Mouse (Mus musculus): ENCODE measurements around the gene Rhou. TPM values are rescaled to one million over a fixed set of nuclear protein-coding genes. Genes with fewer than 3 reads are reported as not detected.

Rhou gene
- polyA plus RNA-seq, 1 experiment from 2014 or later = 9.8 TPM

DNA sequence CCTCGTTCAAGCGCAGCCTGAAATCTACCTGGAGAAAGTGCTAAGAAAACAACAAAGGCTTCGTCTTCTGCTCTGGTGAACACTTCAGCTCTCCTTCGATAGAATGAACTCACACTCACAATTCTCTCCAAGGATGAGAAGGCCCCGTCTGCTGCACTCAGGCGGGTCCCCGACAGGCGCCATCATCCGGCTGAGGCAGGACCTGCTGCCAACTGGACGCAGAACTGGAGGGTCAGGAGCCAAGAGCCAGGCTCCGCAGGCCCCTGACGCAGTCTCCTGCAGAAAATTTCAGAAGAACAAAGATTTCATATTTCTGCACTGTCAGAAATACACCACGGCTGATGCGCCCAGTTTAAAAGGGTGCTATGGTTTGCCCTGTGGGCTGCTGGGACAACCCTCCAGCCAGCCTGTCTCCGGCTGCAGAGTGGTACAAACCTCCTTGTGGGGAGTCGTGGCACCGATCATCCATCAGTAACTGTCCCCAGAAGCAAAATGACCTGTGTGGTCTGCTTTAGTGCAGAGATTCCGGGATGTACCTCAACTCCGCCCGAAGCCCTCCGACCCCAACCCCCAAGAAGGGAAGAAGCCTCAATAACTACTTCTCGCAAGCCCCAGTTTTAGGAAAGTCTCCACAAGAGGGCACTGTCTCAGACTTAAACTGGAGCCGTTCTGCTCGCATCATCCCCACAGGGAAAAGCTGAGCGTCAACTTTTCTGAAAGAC is 10.2 kb upstream of the Rhou start:
- 0 out of 2 replicates have a peak, but pooled peaks cover 3% of the 10 kb centered on the region for H3K27me3 ChIP-seq (ENCODE audit: control insufficient read depth, insufficient read depth, low read length)
- H3K27ac ChIP-seq (ENCODE audit: low read depth, low read length) = no peak overlapping the region
- H3K36me3 ChIP-seq (ENCODE audit: control insufficient read depth, insufficient read depth, low read length) = no peaks in the 10 kb centered on the region
- H3K4me3 ChIP-seq (ENCODE audit: low read length) = peak overlapping the region; percentile 9; the same call in 1 of the 2 replicates
- peak; percentile 57; the same call in 1 of the 2 replicates for ATAC-seq (ENCODE audit: low FRiP score, low TSS enrichment)
- H3K4me1 ChIP-seq (ENCODE audit: control insufficient read depth, insufficient read depth, low read length) = 0 out of 2 replicates have a peak, but pooled peaks cover 1% of the 10 kb centered on the region
- H3K4me2 ChIP-seq (replicated peaks; ENCODE audit: low read depth, low read length) = peak overlapping the region; percentile 40
- no peak overlapping the region for H3K9ac ChIP-seq (ENCODE audit: low read depth, low read length)
- WGBS = 18% methylated on average over 25 of the region's 25 CpGs
- H3K9me3 ChIP-seq (ENCODE audit: control insufficient read depth, low read length) = no peaks in the 10 kb centered on the region

DNA sequence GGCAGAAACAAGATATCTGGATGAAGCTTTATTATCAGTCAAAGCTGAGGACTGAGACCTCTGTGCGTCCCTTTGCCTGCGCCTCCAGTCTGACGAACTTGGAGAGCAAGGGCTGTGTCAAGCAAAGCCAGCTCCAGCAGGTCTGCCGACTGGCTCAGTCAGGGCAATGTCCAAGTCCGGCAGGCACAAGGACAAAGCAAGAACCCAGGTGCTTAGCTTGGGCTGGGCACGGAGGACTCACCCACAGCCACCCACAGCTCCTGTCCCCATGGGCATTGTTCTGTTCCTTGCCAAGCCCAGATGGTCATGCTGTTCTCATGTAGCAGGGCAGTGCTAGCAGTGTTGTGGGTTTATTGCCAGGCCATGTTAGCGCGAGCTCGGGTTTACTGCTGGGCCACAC is 8.5 kb upstream of the Rhou start:
- Histone ChIP-seq H3K9me3 (ENCODE audit: control insufficient read depth, low read length) (no peaks in the 10 kb centered on the region), H3K27me3 (ENCODE audit: control insufficient read depth, insufficient read depth, low read length) (0 out of 2 replicates have a peak, but pooled peaks cover 3% of the 10 kb centered on the region), H3K27ac (ENCODE audit: low read depth, low read length) (no peak overlapping the region), H3K4me1 (ENCODE audit: control insufficient read depth, insufficient read depth, low read length) (0 out of 2 replicates have a peak, but pooled peaks cover 8% of the 10 kb centered on the region), H3K9ac (ENCODE audit: low read depth, low read length) (no peak overlapping the region), H3K4me2 (replicated peaks; ENCODE audit: low read depth, low read length) (no peak overlapping the region), H3K4me3 (ENCODE audit: low read length) (no peak overlapping the region), H3K36me3 (ENCODE audit: control insufficient read depth, insufficient read depth, low read length) (no peaks in the 10 kb centered on the region)
- no peak for ATAC-seq (ENCODE audit: low FRiP score, low TSS enrichment)
- 55% methylated on average over 9 of the region's 9 CpGs for WGBS

DNA sequence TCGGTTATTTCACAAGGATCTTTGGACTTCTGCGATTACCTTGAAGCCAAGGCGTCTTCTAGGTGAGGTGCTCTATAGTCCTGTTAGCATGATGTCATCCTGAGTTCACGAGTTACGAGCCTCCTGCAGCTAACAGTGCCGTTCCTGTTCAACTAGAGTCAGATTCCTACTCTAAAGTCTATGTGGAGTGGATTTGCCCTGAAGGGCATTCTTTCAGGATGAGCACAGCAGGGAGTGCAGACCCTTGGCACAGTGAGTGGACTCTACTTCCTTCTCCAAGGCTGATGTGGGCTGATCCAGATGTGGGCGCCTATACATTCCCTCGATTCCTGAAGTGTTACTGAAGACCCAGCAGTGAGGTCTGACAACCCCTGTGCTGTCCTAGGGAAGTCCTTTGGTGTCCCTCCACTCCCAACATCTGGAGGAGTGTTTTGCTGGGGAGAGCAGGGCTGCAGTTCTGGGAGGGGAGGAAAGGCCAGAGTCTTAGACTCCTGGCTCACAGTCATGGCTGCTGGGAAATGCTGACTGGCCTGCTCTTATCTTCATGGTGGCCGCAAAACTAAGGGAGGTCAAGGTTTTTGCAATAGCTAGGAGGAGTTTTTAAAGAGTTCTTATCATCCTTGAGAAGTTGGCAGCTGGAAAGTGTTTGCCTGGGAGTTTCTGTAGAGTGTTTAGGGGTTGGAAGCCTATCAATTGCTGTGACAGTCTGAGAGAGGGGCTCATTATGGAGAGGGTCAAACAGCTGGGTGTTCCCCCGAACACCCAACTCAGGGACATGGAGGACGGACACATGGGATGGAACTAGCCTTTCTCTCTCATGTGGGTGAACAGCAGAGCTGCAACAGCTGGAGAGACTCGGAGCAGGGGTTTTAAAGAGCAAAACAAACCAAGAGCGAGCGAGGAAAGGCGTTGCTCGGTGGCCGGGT is 5.2 kb upstream of the Rhou start:
- no peak overlapping the region for H3K4me3 ChIP-seq (ENCODE audit: low read length)
- no peaks in the 10 kb centered on the region for H3K36me3 ChIP-seq (ENCODE audit: control insufficient read depth, insufficient read depth, low read length)
- peaks cover 15% of the 10 kb centered on the region; the same call in 1 of the 2 replicates for H3K4me1 ChIP-seq (ENCODE audit: control insufficient read depth, insufficient read depth, low read length)
- H3K9ac ChIP-seq (ENCODE audit: low read depth, low read length) = no peak overlapping the region
- peak overlapping the region; percentile 56; the same call in 1 of the 2 replicates for H3K27ac ChIP-seq (ENCODE audit: low read depth, low read length)
- no peak for ATAC-seq (ENCODE audit: low FRiP score, low TSS enrichment)
- no peaks in the 10 kb centered on the region for H3K9me3 ChIP-seq (ENCODE audit: control insufficient read depth, low read length)
- 0 out of 2 replicates have a peak, but pooled peaks cover 3% of the 10 kb centered on the region for H3K27me3 ChIP-seq (ENCODE audit: control insufficient read depth, insufficient read depth, low read length)
- WGBS = 58% methylated on average over 17 of the region's 17 CpGs
- no peak overlapping the region for H3K4me2 ChIP-seq (replicated peaks; ENCODE audit: low read depth, low read length)

DNA sequence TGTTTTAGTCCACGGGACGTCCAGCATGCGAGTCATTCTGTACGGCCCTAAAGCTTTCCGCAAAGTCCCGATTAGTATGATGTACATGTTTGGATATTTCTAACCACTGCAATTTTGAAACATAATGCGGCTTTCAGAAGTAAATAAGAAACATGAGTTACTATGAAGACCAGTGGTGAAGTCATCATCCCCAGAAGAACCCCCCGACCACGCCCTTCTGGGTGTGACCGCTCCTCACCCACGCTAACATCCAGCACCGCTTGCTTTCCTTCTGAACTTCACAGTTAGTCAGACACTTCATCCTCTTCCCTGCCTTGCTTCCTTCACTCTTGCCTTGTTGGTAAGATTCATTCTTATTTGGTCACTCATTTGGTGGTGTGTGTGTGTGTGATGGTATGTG is 4.2 kb upstream of the Rhou start:
- Histone ChIP-seq H3K4me2 (replicated peaks; ENCODE audit: low read depth, low read length) (no peak overlapping the region), H3K27ac (ENCODE audit: low read depth, low read length) (no peak overlapping the region; the same call in 1 of the 2 replicates), H3K9me3 (ENCODE audit: control insufficient read depth, low read length) (no peaks in the 10 kb centered on the region), H3K4me3 (ENCODE audit: low read length) (no peak overlapping the region), H3K36me3 (ENCODE audit: control insufficient read depth, insufficient read depth, low read length) (no peaks in the 10 kb centered on the region), H3K4me1 (ENCODE audit: control insufficient read depth, insufficient read depth, low read length) (peaks cover 15% of the 10 kb centered on the region; the same call in 1 of the 2 replicates), H3K27me3 (ENCODE audit: control insufficient read depth, insufficient read depth, low read length) (0 out of 2 replicates have a peak, but pooled peaks cover 3% of the 10 kb centered on the region), H3K9ac (ENCODE audit: low read depth, low read length) (no peak overlapping the region)
- ATAC-seq (ENCODE audit: low FRiP score, low TSS enrichment) = no peak
- 80% methylated on average over 12 of the region's 12 CpGs for WGBS

DNA sequence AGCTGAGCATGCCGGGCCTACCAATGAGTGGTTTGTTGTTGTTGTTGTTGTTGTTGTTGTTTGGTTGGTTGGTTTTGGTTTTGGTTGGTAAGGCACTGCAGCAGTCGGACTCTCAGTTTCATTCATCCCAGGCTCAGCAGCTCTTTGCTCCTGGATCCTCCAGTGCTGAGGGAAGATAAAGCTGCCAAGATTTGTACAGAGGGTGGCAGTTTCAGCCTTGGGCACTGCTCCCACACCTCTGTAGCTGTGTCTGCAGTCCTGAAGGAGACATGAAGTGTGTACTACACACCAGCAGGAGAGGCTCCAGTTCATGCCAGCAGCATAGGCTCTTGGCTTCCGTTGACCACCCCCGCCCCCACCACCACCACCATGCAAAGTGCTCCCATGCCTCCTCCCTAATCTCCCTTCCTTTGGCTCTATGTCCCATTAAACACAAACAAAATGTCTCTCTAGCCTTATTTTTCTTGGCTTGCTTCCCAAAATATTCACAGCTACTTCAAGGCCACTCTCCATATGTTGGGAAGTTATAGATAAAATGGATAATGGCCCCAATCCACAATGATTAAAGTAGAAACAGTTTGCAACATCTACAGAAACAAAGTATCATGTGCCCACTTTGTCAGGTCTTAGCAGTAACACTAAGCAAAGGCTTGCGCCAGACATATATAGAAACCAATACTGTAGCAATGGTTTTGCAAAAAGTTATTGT is 2.2 kb upstream of the Rhou start:
- no peak overlapping the region for H3K4me3 ChIP-seq (ENCODE audit: low read length)
- H3K27me3 ChIP-seq (ENCODE audit: control insufficient read depth, insufficient read depth, low read length) = no peaks in the 10 kb centered on the region
- no peak overlapping the region for H3K9ac ChIP-seq (ENCODE audit: low read depth, low read length)
- peaks cover 29% of the 10 kb centered on the region; the same call in 1 of the 2 replicates for H3K4me1 ChIP-seq (ENCODE audit: control insufficient read depth, insufficient read depth, low read length)
- no peak overlapping the region for H3K4me2 ChIP-seq (replicated peaks; ENCODE audit: low read depth, low read length)
- no peak overlapping the region; the same call in 1 of the 2 replicates for H3K27ac ChIP-seq (ENCODE audit: low read depth, low read length)
- no peak for ATAC-seq (ENCODE audit: low FRiP score, low TSS enrichment)
- peaks cover 6% of the 10 kb centered on the region; the same call in 1 of the 2 replicates for H3K36me3 ChIP-seq (ENCODE audit: control insufficient read depth, insufficient read depth, low read length)
- H3K9me3 ChIP-seq (ENCODE audit: control insufficient read depth, low read length) = no peaks in the 10 kb centered on the region
- WGBS = 78% methylated on average over 5 of the region's 5 CpGs

DNA sequence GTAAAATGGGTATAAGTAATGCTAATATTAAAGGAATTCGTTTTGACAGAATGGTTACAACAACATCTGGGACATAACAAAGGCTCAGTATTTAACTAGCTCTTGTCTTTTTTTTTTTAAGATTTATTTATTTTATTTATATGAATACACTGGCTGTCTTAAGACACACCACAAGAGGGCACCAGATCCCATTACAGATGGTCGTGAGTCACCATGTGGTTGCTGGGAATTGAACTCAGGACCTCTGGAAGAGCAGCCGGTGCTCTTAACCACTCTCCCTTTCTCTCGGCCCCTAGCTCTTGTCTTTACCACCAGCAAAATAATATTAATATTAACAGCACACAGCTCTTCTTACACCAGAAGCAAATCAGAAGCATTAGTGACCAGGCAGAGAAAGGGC is 1.1 kb upstream of the Rhou start:
- H3K4me3 ChIP-seq (ENCODE audit: low read length) = no peak overlapping the region
- no peak overlapping the region for H3K9ac ChIP-seq (ENCODE audit: low read depth, low read length)
- H3K4me2 ChIP-seq (replicated peaks; ENCODE audit: low read depth, low read length) = no peak overlapping the region
- H3K27ac ChIP-seq (ENCODE audit: low read depth, low read length) = no peak overlapping the region
- H3K36me3 ChIP-seq (ENCODE audit: control insufficient read depth, insufficient read depth, low read length) = peaks cover 15% of the 10 kb centered on the region
- H3K4me1 ChIP-seq (ENCODE audit: control insufficient read depth, insufficient read depth, low read length) = peaks cover 29% of the 10 kb centered on the region; the same call in 1 of the 2 replicates
- 61% methylated on average over 4 of the region's 4 CpGs for WGBS
- H3K27me3 ChIP-seq (ENCODE audit: control insufficient read depth, insufficient read depth, low read length) = no peaks in the 10 kb centered on the region
- no peak for ATAC-seq (ENCODE audit: low FRiP score, low TSS enrichment)
- H3K9me3 ChIP-seq (ENCODE audit: control insufficient read depth, low read length) = no peaks in the 10 kb centered on the region

DNA sequence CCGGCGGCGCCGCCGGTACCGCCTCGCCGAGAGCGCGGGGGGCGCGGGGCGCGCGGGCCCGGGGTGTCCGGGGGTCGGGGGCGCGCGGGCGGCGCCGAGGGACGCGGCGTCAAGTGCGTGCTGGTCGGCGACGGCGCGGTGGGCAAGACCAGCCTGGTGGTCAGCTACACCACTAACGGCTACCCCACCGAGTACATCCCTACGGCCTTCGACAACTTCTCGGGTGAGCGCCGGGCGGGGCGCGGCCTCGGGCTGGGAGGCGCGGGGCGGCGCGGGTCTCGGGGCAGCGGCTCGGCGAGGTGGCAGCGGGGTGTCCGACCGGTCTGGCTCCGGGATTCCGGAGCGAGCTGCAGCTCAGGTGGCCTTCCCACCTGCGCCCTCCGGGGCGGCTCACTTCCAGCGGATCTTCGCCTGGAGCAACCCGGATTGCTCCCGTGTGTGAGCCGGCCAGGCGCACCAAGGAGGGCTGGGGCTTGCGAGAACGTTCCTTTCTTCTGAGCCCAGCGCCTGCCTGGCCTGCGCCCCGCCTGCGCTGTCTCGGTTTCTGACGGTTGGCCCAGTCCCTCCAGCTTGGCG is 353 bp downstream of the Rhou start:
- no peaks in the 10 kb centered on the region for H3K27me3 ChIP-seq (ENCODE audit: control insufficient read depth, insufficient read depth, low read length)
- H3K4me1 ChIP-seq (ENCODE audit: control insufficient read depth, insufficient read depth, low read length) = peaks cover 22% of the 10 kb centered on the region; the same call in 1 of the 2 replicates
- H3K27ac ChIP-seq (ENCODE audit: low read depth, low read length) = peak overlapping the region; percentile 83
- H3K9me3 ChIP-seq (ENCODE audit: control insufficient read depth, low read length) = no peaks in the 10 kb centered on the region
- ATAC-seq (ENCODE audit: low FRiP score, low TSS enrichment) = peak; percentile 63
- peak overlapping the region; percentile 59 for H3K4me2 ChIP-seq (replicated peaks; ENCODE audit: low read depth, low read length)
- peak overlapping the region; percentile 91 for H3K9ac ChIP-seq (ENCODE audit: low read depth, low read length)
- peak overlapping the region; percentile 77 for H3K4me3 ChIP-seq (ENCODE audit: low read length)
- WGBS = under 1% methylated on average over 60 of the region's 77 CpGs
- H3K36me3 ChIP-seq (ENCODE audit: control insufficient read depth, insufficient read depth, low read length) = peaks cover 27% of the 10 kb centered on the region

DNA sequence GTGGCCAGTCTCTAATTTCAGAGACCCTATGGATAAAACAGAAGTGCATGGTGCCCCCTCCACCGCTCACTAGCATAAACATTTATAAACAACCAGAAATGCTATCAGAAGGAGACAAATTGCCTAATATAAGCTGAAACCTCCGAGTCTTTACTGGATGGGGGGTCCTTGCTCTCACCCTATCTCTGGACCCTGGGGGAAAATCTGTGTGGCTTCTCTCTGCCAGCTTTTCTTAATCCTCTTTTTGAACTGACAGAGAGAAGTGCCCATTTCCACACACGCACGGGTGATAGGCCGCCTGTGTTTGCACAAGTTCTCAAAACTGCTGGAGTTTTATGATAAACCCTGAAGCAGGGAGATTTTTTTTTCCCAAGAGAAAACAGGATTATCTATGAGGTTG is 1.0 kb downstream of the Rhou start:
- peak overlapping the region; percentile 77 for H3K4me3 ChIP-seq (ENCODE audit: low read length)
- no peaks in the 10 kb centered on the region for H3K9me3 ChIP-seq (ENCODE audit: control insufficient read depth, low read length)
- H3K4me1 ChIP-seq (ENCODE audit: control insufficient read depth, insufficient read depth, low read length) = peaks cover 21% of the 10 kb centered on the region; the same call in 1 of the 2 replicates
- no peak for ATAC-seq (ENCODE audit: low FRiP score, low TSS enrichment)
- WGBS = 6% methylated on average over 5 of the region's 5 CpGs
- peak overlapping the region; percentile 83; the same call in 1 of the 2 replicates for H3K27ac ChIP-seq (ENCODE audit: low read depth, low read length)
- peak overlapping the region; percentile 91; the same call in 1 of the 2 replicates for H3K9ac ChIP-seq (ENCODE audit: low read depth, low read length)
- H3K36me3 ChIP-seq (ENCODE audit: control insufficient read depth, insufficient read depth, low read length) = peaks cover 30% of the 10 kb centered on the region
- H3K4me2 ChIP-seq (replicated peaks; ENCODE audit: low read depth, low read length) = peak overlapping the region; percentile 59
- H3K27me3 ChIP-seq (ENCODE audit: control insufficient read depth, insufficient read depth, low read length) = no peaks in the 10 kb centered on the region

Data from kidney, embryonic 14.5 days (tissue).